Mouse (Mus musculus): ENCODE data around the gene Setd1a.

DNA sequence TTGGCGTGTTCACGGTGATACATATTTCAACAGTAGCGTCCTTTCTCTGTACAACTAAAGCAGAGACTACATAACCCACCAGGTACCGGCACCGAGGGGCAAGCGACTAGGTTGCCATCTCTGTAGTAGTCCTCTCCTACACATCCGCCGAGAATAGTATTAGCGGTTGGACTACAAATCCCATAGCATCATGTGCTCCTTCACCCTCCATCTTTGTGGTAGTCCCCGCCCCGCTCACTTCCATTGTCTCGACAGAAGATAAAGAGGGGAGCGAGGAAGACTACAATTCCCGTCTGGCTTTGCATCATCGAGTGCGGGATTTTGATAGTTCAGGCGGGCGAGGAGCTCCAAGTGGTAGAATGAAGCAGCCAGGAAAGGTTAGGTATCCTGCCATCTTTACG, 31.2 kb upstream of the Setd1a start:
- TF ChIP-seq GATA1 (IDR thresholded peaks at IDR 0.05; ENCODE audit: borderline replicate concordance, low read length) = no peak
- no peak for TF ChIP-seq CTCF (IDR thresholded peaks at IDR 0.05; ENCODE audit: low read depth, low read length)

All from G1E (cell line).